Mouse (Mus musculus) left cerebral cortex, postnatal 4 days (tissue): ENCODE data around the gene Lepr. TPM values are rescaled to one million over a fixed set of nuclear protein-coding genes. Genes with fewer than 3 reads are reported as not detected.
A peak's percentile ranks its signal among the peaks of the same experiment; 100 is the strongest.

Experiments used
- DNase-seq: peaks from one replicate; pipeline ENCODE4 v3.0.0-alpha.2; 2022
- intact Hi-C: fragments of 180-260 bp; cut with DNase I; formaldehyde crosslinking; loops from one replicate; pipeline ENCODE4 v1.15.1; 2025
- total RNA-seq, 2 experiments: library from RNA; stranded (reverse); gene quantifications; 2 replicates each; pipeline ENCODE4 v1.2.3; 2021

Lepr gene
- 1 to 10 TPM; 5.7 to 6.3 TPM for total RNA-seq

GRCm38 (mm10) chr4:101717367-101718121 lies at the start of gene Lepr:
TSS of gene Lepr (plus strand) at chr4:101717404.
- DNase-seq = peak; percentile 2
- intact Hi-C loops = no loop called here

GRCm38 (mm10) chr4:101669161-101669560 lies 48.0 kb upstream of the Lepr start:
- DNase-seq = no peak
- intact Hi-C loops = no loop called here

- intact Hi-C loops = no loop called here
- DNase-seq = no peak
Measured at GRCm38 (mm10) chr4:101669811-101670210, 47.4 kb upstream of the Lepr start.

GRCm38 (mm10) chr4:101674790-101675189 lies 42.4 kb upstream of the Lepr start:
- intact Hi-C loops = no loop called here

GRCm38 (mm10) chr4:101675726-101676125 lies 41.5 kb upstream of the Lepr start:
- no peak for DNase-seq
- intact Hi-C loops = no loop called here

More at GRCm38 (mm10) chr4:101674790-101675189, 42.4 kb upstream of the Lepr start:
- no peak for DNase-seq

- no peak for DNase-seq
- intact Hi-C loops = no loop called here
Measured at GRCm38 (mm10) chr4:101682620-101683019, 34.6 kb upstream of the Lepr start.

- intact Hi-C loops = no loop called here
- DNase-seq = no peak
Measured at GRCm38 (mm10) chr4:101683086-101683485, 34.1 kb upstream of the Lepr start.

- intact Hi-C loops = no loop called here
- no peak for DNase-seq
Measured at GRCm38 (mm10) chr4:101684821-101685220, 32.4 kb upstream of the Lepr start.

- intact Hi-C loops = no loop called here
- DNase-seq = no peak
Measured at GRCm38 (mm10) chr4:101686227-101686810, 30.9 kb upstream of the Lepr start.

GRCm38 (mm10) chr4:101689241-101689640 lies 28.0 kb upstream of the Lepr start:
- DNase-seq = no peak
- intact Hi-C loops = no loop called here

GRCm38 (mm10) chr4:101689645-101690044 lies 27.6 kb upstream of the Lepr start:
- no peak for DNase-seq
- intact Hi-C loops = no loop called here

GRCm38 (mm10) chr4:101692892-101693291 lies 24.3 kb upstream of the Lepr start:
- DNase-seq = no peak
- intact Hi-C loops = no loop called here

GRCm38 (mm10) chr4:101694529-101694928 lies 22.7 kb upstream of the Lepr start:
- intact Hi-C loops = no loop called here
- DNase-seq = no peak

GRCm38 (mm10) chr4:101697236-101697635 lies 20.0 kb upstream of the Lepr start:
- intact Hi-C loops = no loop called here
- no peak for DNase-seq

GRCm38 (mm10) chr4:101699423-101699822 lies 17.8 kb upstream of the Lepr start:
- intact Hi-C loops = no loop called here

GRCm38 (mm10) chr4:101700892-101701640 lies 16.1 kb upstream of the Lepr start:
- DNase-seq = no peak
- intact Hi-C loops = no loop called here

More at GRCm38 (mm10) chr4:101699423-101699822, 17.8 kb upstream of the Lepr start:
- no peak for DNase-seq

- DNase-seq = no peak
- intact Hi-C loops = no loop called here
Measured at GRCm38 (mm10) chr4:101705325-101705724, 11.9 kb upstream of the Lepr start.

- DNase-seq = no peak
- intact Hi-C loops = no loop called here
Measured at GRCm38 (mm10) chr4:101707234-101707633, 10.0 kb upstream of the Lepr start.

GRCm38 (mm10) chr4:101707953-101708352 lies 9.3 kb upstream of the Lepr start:
- intact Hi-C loops = no loop called here
- DNase-seq = no peak

- intact Hi-C loops = no loop called here
- no peak for DNase-seq
Measured at GRCm38 (mm10) chr4:101710361-101710760, 6.8 kb upstream of the Lepr start.

GRCm38 (mm10) chr4:101711100-101711499 lies 6.1 kb upstream of the Lepr start:
- intact Hi-C loops = no loop called here
- DNase-seq = no peak

GRCm38 (mm10) chr4:101712563-101712962 lies 4.6 kb upstream of the Lepr start:
- DNase-seq = no peak
- intact Hi-C loops = no loop called here
